Mouse (Mus musculus) limb, embryonic 14.5 days (tissue): ENCODE measurements at regions not wholly inside any gene's neighbourhood (a gene's known extent, or its start where the extent isn't known, plus 50 kb on each side); places are given as distances from the start of the nearest gene placed in this dataset.
A peak's percentile ranks its signal among the peaks of the same experiment; 100 is the strongest.

Experiments
- ATAC-seq: fragments of 200-750 bp; cut with Nextera tagmentation; 2 replicates; pipeline ENCODE4 v1.8.0; 2017; ENCODE audit warnings: low read depth, moderate number of reproducible peaks, moderate TSS enrichment; ENCODE audit not compliant: low FRiP score
- DNase-seq: peaks from one replicate; pipeline ENCODE4 v3.0.0-alpha.2; 2015; ENCODE audit warnings: low spot score
- H3K27ac ChIP-seq: fragments of 300-500 bp; sonication (generic); replicated peaks from 2 replicates; pipeline ENCODE4 v1.5.1; 2014; ENCODE audit warnings: low read depth, mild to moderate bottlenecking, low read length, moderate library complexity, mixed read lengths
- H3K27me3 ChIP-seq: fragments of 300-500 bp; sonication (generic); 2 replicates; pipeline ENCODE4 v1.6.1; 2014; ENCODE audit warnings: low read length, mixed read lengths; ENCODE audit not compliant: control insufficient read depth, insufficient read depth
- H3K36me3 ChIP-seq: fragments of 300-500 bp; sonication (generic); 2 replicates; pipeline ENCODE4 v1.6.1; 2014; ENCODE audit warnings: mild to moderate bottlenecking, low read length, moderate library complexity, mixed read lengths; ENCODE audit not compliant: control insufficient read depth, insufficient read depth
- H3K4me1 ChIP-seq: fragments of 300-500 bp; sonication (generic); 2 replicates; pipeline ENCODE4 v1.6.1; 2014; ENCODE audit warnings: antibody characterized with exemption, low read length, mixed read lengths; ENCODE audit not compliant: control insufficient read depth, insufficient read depth
- H3K4me2 ChIP-seq: fragments of 300-500 bp; sonication (generic); replicated peaks from 2 replicates; pipeline ENCODE4 v1.6.1; 2014; ENCODE audit warnings: low read depth, mild to moderate bottlenecking, low read length, moderate library complexity; ENCODE audit not compliant: severe bottlenecking
- H3K4me3 ChIP-seq: fragments of 300-500 bp; sonication (generic); replicated peaks from 2 replicates; pipeline ENCODE4 v1.5.1; 2014; ENCODE audit warnings: low read length
- H3K9ac ChIP-seq: fragments of 300-500 bp; sonication (generic); 2 replicates; pipeline ENCODE4 v1.6.1; 2014; ENCODE audit warnings: mild to moderate bottlenecking, low read depth, low read length, moderate library complexity; ENCODE audit not compliant: severe bottlenecking
- H3K9me3 ChIP-seq: fragments of 300-500 bp; sonication (generic); 2 replicates; pipeline ENCODE4 v1.6.1; 2016; ENCODE audit warnings: low read length; ENCODE audit not compliant: control insufficient read depth
- POLR2A ChIP-seq: fragments of 200-500 bp; IDR thresholded peaks from 2 replicates; pipeline ENCODE4 v1.8.0; 2012; ENCODE audit warnings: inconsistent platforms, mild to moderate bottlenecking, moderate library complexity, borderline replicate concordance; ENCODE audit not compliant: insufficient read depth, insufficient read length; ENCODE audit errors: extremely low read depth
- WGBS: fragments of 180-500 bp; shearing (Covaris S2); extraction: QIAGEN DNeasy Blood & Tissue Kit; methylation state at CpG from one replicate; pipeline ENCODE4 v1.1.7; 2014; 5-methylcytosine and 5-hydroxymethylcytosine counted together

DNA sequence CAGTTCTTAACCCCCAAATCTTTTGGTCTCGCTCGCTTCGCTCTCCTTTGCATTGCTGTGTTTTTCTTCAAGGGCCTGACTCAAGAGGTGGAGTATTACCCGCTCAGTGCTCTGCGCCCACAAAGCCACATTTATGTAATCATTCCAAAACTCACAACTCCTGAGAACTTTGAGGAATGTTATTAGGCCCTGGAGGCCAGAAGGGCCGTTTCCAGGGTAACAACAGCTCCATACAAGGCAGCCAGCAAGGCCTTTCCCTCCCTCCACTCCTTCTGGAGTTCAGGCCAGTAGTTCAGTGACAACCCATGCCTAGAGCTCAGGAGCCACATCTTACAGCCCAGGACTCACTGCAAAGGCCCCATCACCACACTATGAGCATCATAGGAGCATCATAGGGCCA lies 365.1 kb downstream of the Bcor start:
- Histone ChIP-seq H3K27ac (peak overlapping the region; percentile 58; the same call in 1 of the 2 replicates), H3K9ac (no peak overlapping the region), H3K4me2 (no peak overlapping the region), H3K27me3 (0 out of 2 replicates have a peak, but pooled peaks cover 4% of the 10 kb centered on the region), H3K4me3 (no peak overlapping the region), H3K36me3 (no peaks in the 10 kb centered on the region), H3K9me3 (no peaks in the 10 kb centered on the region), H3K4me1 (peaks cover 4% of the 10 kb centered on the region)
- DNase-seq (peak; percentile 73), ATAC-seq (peak; percentile 78)
- no peak for TF ChIP-seq POLR2A
- WGBS: 36% methylated on average over 6 of the region's 6 CpGs

- H3K27ac ChIP-seq: no peak overlapping the region
- 25% methylated on average over 11 of the region's 11 CpGs for WGBS
- ATAC-seq: no peak
- no peak overlapping the region for H3K4me2 ChIP-seq
- no peak for DNase-seq
- TF ChIP-seq POLR2A: no peak
- H3K4me3 ChIP-seq: no peak overlapping the region
- H3K4me1 ChIP-seq: peaks cover 4% of the 10 kb centered on the region
- 0 out of 2 replicates have a peak, but pooled peaks cover 4% of the 10 kb centered on the region for H3K27me3 ChIP-seq
- H3K36me3 ChIP-seq: no peaks in the 10 kb centered on the region
- no peak overlapping the region for H3K9ac ChIP-seq
- H3K9me3 ChIP-seq: no peaks in the 10 kb centered on the region
Observed at GRCm38 (mm10) chrX:11797870-11798269, 362.3 kb downstream of the Bcor start.

DNA sequence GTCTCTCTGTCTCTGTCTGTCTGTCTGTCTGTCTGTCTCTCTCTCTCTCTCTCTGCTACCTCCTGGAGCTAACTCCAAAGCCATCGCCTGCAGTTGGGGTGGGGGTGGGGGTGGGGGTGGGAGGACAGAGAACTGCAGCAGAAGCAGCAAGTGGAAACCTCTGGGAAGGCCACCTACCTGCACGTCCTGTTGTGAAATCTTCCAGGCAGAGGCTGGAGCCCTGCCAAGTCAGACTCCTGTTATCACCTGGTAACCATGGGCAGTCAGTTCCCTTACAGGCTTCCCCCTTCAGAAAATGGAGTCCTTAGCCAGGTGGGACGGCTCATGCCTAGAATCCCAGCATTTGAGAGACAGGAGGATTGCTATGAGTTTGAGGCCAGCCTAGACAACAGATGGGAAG lies 361.8 kb downstream of the Bcor start:
- Histone ChIP-seq H3K27me3 (0 out of 2 replicates have a peak, but pooled peaks cover 4% of the 10 kb centered on the region), H3K36me3 (no peaks in the 10 kb centered on the region), H3K9me3 (no peaks in the 10 kb centered on the region), H3K4me2 (no peak overlapping the region), H3K27ac (no peak overlapping the region), H3K4me1 (peaks cover 8% of the 10 kb centered on the region), H3K4me3 (no peak overlapping the region), H3K9ac (no peak overlapping the region)
- TF ChIP-seq POLR2A: no peak
- no peak for DNase-seq
- ATAC-seq: no peak
- WGBS: 23% methylated on average over 3 of the region's 3 CpGs

DNA sequence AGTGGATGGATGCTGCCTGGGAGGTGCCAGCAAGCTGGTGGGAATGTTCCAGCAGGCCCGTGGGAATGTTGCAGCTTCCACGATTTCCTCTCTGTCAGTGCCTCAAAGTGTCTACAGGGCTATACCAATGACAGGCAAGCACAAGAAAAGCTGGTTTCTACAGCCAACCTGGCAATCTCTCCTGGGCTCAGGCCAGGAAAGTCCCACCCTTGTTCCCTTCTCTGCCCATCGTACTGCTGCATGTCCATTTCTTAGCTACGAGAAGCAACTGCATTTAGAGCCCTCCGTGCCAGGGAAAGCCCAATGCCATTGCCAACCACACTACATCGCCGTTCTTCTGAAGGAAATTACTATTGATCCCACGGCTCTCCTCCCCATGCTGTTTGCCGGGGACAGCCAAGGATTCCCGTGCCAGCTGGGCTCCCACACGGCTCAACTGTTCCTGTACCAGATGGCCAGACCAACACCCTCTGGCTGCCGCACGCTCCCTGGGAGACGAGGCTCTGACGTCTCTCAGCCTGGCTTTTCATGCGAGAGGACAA lies 359.7 kb downstream of the Bcor start:
- TF ChIP-seq POLR2A: no peak
- peaks cover 12% of the 10 kb centered on the region for H3K4me1 ChIP-seq
- DNase-seq (no peak), ATAC-seq (no peak)
- WGBS: 65% methylated on average over 16 of the region's 16 CpGs
- H3K9ac ChIP-seq: no peak overlapping the region
- no peaks in the 10 kb centered on the region for H3K36me3 ChIP-seq
- H3K4me2 ChIP-seq: no peak overlapping the region
- no peaks in the 10 kb centered on the region for H3K9me3 ChIP-seq
- H3K27ac ChIP-seq: no peak overlapping the region
- H3K27me3 ChIP-seq: 0 out of 2 replicates have a peak, but pooled peaks cover 10% of the 10 kb centered on the region
- no peak overlapping the region for H3K4me3 ChIP-seq

DNA sequence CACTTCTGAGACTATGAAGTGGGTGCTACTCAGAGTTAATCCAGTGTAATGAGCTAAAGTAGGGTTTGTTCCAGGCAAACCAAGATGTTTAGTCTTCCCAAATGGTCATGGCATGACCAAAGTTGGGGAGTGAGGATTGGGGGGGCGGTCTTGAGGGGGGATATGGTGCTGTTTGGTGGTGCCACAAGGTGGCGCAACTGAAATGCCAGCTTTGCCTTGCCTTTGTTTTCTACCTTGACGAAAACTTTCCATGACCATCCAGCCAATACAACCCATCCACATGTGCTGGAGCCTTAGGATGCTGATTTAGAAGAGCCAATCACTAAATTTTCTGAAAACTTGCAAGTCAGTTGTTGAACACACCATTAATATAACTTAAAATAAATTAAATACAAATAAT lies 358.9 kb downstream of the Bcor start:
- Histone ChIP-seq H3K36me3 (no peaks in the 10 kb centered on the region), H3K9me3 (no peaks in the 10 kb centered on the region), H3K27me3 (0 out of 2 replicates have a peak, but pooled peaks cover 10% of the 10 kb centered on the region), H3K27ac (no peak overlapping the region), H3K4me2 (no peak overlapping the region), H3K9ac (no peak overlapping the region), H3K4me3 (no peak overlapping the region), H3K4me1 (peaks cover 12% of the 10 kb centered on the region)
- ATAC-seq (no peak), DNase-seq (no peak)
- WGBS: 61% methylated on average over 3 of the region's 3 CpGs
- no peak for TF ChIP-seq POLR2A
